Mouse (Mus musculus): ENCODE results near the gene Sugp1.
"Not testable (repeated sequence)": the region's sequence is repeated elsewhere in the genome, so short reads cannot be mapped to it uniquely, and the experiment has no call there.

Sugp1 gene

GRCm38 (mm10) chr8:70042583-70043455 is at the start of gene Sugp1, which contains the start of gene Mau2:
TSS of gene Sugp1 (plus strand) at chr8:70042813.
TSS of gene Mau2 (minus strand) at chr8:70042734.
- DNase-seq: peak; percentile 96

- DNase-seq: no peak
Measured at GRCm38 (mm10) chr8:69995422-69995775, 47.2 kb upstream of the Sugp1 start.

- DNase-seq: peak; percentile 100
Measured at GRCm38 (mm10) chr8:69995776-69996588, 46.6 kb upstream of the Sugp1 start, which contains the start of gene Gatad2a. TSS of gene Gatad2a (minus strand) at chr8:69996384.

- no peak for DNase-seq
Measured at GRCm38 (mm10) chr8:69996589-69997285, 45.9 kb upstream of the Sugp1 start.

- no peak for DNase-seq
Measured at GRCm38 (mm10) chr8:69998706-69999105, 43.9 kb upstream of the Sugp1 start.

- no peak for DNase-seq
Measured at GRCm38 (mm10) chr8:69999236-69999635, 43.4 kb upstream of the Sugp1 start.

- DNase-seq: no peak
Measured at GRCm38 (mm10) chr8:70000226-70000625, 42.4 kb upstream of the Sugp1 start.

- DNase-seq: no peak
Measured at GRCm38 (mm10) chr8:70001176-70001891, 41.3 kb upstream of the Sugp1 start.

- not testable (repeated sequence) for DNase-seq
Measured at GRCm38 (mm10) chr8:70001892-70002191, 40.8 kb upstream of the Sugp1 start.

GRCm38 (mm10) chr8:70003204-70003657 is 39.4 kb upstream of the Sugp1 start:
- no peak for DNase-seq

- DNase-seq: no peak
Measured at GRCm38 (mm10) chr8:70004345-70004744, 38.3 kb upstream of the Sugp1 start.

GRCm38 (mm10) chr8:70005178-70005577 is 37.4 kb upstream of the Sugp1 start:
- no peak for DNase-seq

- DNase-seq: not testable (repeated sequence)
Measured at GRCm38 (mm10) chr8:70010796-70011195, 31.8 kb upstream of the Sugp1 start.

GRCm38 (mm10) chr8:70012350-70012749 is 30.3 kb upstream of the Sugp1 start:
- DNase-seq: no peak

GRCm38 (mm10) chr8:70012763-70013162 is 29.9 kb upstream of the Sugp1 start:
- DNase-seq: no peak

GRCm38 (mm10) chr8:70015017-70015416 is 27.6 kb upstream of the Sugp1 start:
- DNase-seq: no peak

- DNase-seq: no peak
Measured at GRCm38 (mm10) chr8:70023596-70023995, 19.0 kb upstream of the Sugp1 start.

GRCm38 (mm10) chr8:70026151-70026550 is 16.5 kb upstream of the Sugp1 start:
- DNase-seq: no peak

GRCm38 (mm10) chr8:70030255-70030654 is 12.4 kb upstream of the Sugp1 start:
- DNase-seq: no peak

GRCm38 (mm10) chr8:70037994-70038393 is 4.6 kb upstream of the Sugp1 start:
- DNase-seq: no peak

- peak; percentile 6 for DNase-seq
Measured at GRCm38 (mm10) chr8:70041885-70042546, 597 bp upstream of the Sugp1 start.

GRCm38 (mm10) chr8:70043996-70044395 is 1.4 kb downstream of the Sugp1 start:
- DNase-seq: peak; percentile 17

Data from cerebellum, adult 11 months (tissue).